Mouse (Mus musculus) CD4-positive helper T cell, adult 2 months (primary cell): ENCODE measurements around the gene Lpcat3.
A peak's percentile ranks its signal among the peaks of the same experiment; 100 is the strongest.

ENCODE experiments used
- DNase-seq: peaks from one replicate; pipeline ENCODE4 v3.0.0-alpha.2; 2012; ENCODE audit warnings: low read depth, missing footprints, low spot score

Gene Lpcat3

GRCm38 (mm10) chr6:124737040-124737439, 74.2 kb downstream of the Lpcat3 start:
- no peak for DNase-seq

DNA sequence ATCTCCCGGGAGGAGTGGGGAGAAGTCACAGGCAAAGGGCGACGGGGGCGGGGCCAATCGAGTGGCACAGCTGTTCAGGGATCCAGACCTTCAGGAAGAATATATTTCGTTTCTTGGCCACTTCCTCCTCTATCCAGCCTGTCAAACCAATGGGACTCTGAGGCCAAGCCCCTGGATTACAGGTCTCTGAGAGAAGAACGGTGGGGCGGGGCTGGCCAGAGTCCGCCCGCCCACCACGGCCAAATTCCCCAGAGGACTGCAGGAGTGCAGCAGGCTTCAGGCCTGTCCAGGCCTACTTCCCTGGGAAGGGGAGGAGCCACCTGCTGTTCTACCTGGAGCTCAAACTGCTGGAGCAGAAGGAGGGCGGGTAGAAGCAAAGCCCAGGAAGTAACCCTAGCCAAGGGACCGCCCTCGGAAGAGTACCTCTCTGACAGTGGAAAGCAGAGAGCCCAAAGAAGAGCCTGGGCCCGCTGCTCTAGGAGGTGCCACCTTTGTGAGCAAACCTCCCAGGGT, 75.7 kb downstream of the Lpcat3 start, which contains the start of gene Ptpn6:
Gene Ptpn6 (minus strand): TSS at position 204 of the 513 bp plus-strand sequence.
- peak; percentile 69 for DNase-seq

DNA sequence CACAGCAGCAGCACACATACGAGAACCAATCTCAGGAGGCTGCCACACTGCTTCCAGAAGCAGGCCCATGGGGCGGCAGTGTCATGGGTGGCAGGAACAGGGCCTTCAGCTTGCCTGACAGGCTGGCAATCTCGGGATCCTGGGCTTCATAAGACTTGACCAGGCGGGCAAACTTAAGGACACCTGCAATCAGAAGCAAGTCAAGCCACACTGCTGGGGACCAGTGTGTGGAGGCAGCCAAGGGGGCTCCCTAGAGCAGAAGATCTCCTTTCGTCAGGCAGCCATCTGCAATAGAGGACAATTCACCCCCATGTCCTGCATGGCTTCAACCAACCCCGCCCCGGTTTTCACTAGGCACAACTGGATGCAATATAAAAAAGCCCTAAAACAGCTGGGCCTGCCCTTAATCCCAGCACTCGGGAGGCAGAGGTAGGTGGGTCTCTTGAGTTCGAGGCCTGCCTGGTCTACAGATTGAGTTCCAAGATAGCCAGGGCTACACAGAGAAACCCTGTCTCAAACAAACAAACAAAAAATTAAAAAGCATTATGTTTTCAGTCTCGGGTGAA, 76.5 kb downstream of the Lpcat3 start:
- DNase-seq, result no peak

DNA sequence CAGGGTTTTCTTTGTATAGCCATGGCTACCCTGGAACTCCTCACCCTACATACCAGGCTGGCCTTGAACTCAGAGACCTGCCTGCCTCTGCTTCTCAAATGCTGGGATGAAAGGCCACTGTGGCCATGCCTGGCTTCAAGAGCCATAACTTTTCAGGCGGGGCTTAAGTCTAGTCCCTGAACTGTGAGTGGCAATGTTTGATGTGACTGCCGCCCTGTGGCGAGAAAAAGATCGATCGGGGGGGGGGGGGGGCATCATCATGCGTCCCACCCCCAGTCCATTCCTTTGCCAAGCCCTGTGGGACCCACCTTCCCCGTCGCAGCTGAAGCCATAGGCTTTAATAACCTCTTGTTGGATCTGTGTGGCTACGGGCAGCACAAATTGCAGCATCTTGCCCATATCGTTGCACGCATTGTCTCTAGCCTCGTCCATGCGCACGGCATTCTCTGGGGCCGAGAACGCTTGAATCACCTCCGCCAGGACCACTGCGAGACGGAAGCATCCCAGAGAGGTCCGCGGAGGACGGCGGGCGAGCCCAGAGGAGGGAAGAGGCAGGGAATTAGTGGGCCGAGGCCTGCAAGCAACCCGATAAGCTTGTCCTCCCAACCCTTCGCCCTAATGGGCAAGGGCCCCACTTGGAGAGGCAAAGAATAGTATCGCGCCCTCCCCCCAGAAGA, 77.5 kb downstream of the Lpcat3 start:
- DNase-seq, result peak; percentile 90

DNA sequence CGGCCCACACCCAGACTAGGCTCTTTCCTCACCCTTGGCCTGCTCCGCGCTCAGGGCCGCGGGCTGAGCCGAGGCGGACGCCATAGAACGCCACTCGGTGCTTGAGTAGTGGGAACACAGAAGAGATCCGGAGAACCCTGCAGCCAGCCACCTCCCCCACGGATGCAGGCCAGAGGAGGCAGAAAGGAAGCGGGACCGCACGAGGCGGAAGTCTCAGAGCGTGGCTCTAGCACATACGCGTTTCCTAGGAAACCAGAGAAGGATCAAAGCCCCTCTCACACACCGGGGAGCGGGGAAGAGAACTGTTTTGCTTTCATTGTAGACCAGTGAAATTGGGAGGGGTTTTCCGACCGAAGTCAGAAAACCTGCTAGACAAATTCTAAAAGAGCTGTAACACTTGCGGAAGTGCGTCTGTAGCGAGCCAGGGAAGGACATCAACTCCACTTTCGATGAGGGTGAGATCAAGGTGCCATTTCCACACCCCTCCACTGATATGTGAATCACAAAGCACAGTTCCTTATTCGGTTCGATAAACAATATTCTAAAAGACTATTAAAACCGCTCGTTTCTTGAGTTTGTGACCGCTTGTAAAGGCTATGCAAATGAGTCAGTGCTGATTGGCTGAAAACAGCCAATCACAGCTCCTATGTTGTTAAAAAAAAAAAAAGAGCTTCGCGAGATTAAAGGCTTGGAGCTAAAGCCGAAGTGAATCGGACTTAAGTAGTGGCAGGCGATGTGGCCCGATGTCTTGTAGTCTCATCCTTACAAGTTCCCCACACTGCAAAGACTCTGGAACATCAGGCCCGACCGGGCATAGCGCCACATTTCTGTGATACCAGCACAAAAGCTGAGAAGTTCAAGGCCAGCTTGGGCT, 78.3 kb downstream of the Lpcat3 start, which contains the start of gene Grcc10:
Gene Grcc10 (minus strand): TSS at position 487 of the 874 bp plus-strand sequence.
- peak; percentile 98 for DNase-seq

GRCm38 (mm10) chr6:124741842-124742241, 79.0 kb downstream of the Lpcat3 start:
- no peak for DNase-seq

GRCm38 (mm10) chr6:124742839-124743514, 80.2 kb downstream of the Lpcat3 start:
- DNase-seq, result no peak

DNA sequence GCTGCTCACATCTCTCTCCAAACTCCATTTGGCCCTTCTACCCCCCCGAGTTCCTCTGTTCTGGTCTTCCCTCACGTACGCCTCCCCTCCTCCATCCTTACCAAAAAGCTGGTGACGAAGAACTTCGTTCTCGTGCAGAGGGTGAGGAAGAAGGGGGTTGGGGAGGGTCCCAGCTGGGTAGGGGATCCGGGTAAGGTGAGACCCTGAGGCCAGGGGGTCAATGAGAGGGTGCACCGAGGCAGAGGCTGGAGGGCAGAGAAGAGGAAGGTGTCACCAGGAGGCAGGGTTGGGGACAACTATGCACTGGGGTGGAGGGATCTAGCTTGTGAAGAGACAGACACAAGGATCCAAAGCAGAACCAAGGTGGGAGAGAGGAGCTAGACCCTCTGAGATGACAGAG, 80.8 kb downstream of the Lpcat3 start:
- no peak for DNase-seq

DNA sequence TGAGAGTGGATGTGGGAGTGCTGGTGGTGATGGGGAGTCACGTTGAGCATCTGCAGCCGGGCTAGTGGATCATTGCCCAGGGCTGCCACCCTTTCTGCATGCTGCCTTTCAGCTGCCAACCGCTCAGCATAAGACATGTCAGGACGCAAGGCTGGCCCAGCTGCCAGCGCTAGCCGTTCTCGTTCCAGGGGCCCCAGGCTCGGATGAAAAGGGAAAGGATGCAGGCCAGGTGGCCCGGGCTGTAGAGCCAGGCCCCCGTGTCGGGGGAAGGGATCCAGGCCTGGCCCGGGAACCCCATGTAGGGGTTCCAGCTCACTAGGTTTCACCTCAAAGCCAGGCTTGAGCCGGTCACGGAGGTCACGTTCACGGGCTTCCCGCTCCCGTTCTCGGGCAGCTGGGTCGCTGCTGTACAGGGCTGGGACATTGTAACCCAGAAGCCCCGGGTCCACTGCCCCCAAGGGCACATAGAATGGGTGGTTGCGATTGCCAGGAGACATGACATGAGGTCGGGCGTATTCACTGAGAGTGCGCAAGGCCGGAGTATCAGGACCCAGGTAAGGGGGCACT, 82.0 kb downstream of the Lpcat3 start:
- no peak for DNase-seq

DNA sequence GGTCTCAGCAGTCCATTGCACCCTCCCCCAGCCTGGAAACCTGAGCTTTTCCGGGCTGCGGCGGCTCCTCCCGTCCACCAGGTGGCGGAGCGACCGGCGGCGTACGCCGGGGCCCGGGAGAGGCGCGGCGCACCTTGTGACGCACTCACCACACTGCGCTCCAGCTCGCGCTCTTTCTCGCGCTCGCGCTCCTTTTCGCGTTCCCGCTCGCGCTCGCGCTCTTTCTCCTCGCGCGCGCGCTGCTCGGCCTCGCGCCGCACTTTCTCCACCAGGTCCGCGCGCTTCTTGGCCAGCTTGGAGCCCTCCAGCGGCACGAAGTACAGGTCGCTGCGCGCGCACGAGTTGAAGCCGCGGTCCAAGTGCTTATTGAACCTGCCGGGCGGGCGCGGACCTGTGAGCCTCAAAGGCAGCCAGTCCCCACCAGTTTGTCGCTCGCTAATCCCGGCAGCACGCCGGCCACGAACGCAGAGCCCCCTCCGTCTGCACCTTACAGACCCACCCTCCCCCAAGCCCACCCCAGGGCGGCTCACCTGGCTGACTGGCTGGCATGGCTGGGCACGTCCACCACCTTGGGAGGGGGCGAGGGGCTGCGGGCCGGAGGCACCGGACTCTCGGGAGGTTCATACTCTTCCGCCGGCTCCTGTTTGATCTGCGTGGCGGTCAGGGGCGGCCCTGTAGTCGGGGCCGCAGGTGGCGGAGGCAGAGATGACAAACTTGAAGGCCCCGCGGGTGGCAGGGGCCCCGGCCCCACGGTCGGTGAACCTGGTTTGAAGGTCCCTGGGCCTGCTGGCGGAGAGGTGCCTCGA, 82.9 kb downstream of the Lpcat3 start:
- DNase-seq, result peak; percentile 96

DNA sequence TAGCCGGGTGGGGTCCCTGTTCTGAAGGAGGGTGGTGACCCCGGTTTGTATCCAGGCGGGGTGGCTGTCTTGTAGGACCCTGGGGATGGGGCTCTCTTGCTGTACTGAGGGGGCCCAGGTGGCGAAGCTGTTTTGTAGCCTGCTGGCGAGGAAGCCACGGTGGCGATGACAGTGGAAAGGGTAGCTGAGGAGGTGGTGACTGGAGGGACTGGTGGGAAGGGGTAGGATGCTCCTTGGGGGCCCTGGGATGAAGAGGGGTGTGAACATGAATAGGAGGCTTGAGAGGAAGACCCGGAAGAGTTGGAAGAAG, 83.4 kb downstream of the Lpcat3 start:
- no peak for DNase-seq

DNA sequence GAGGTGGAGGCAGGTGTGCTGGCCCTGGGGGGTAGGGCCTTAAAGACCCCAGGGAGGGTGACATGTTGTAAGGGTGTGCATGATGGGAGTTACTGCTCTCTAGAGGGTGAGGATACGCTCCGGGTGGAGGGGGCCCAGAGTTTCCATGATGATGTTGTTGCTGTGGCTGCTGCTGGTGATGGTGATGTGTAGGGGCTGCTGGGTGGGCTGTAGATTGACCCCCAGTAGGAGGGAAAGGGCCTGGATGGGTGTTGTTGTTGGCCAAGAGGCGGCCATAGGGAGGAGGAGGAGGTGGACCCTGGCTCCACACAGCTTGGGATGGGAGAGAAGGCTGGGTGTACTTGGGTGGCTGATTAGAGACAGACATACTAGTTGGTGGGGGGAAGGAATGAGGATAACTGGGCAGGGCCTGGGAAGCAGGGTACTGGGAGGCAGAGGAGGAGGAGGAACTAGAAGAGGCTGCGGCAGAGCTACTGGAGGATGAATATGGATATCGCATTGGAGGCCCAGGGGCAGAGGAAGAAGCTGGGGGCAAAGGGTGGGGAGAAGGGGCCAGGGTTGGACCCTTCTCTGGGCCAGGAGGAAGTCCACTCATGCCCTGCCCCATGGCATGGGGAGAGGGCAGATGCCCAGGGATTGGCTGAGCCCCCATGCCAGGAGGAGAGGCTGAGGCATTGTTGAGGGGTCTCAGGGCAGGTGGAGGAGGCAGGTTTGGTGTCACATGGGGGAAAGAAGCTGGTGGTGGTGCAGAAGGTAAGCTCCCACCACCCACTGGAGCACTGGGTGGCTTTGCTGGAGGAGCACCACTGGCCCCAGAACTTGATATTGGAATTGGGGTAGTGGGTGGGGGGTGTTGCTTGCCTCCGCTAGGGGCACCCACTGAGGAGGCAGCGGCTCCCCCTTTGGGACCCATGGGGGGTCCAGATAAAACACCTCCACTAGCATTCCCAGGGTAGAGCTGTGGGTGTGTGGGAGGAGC, 84.1 kb downstream of the Lpcat3 start:
- DNase-seq, result no peak

DNA sequence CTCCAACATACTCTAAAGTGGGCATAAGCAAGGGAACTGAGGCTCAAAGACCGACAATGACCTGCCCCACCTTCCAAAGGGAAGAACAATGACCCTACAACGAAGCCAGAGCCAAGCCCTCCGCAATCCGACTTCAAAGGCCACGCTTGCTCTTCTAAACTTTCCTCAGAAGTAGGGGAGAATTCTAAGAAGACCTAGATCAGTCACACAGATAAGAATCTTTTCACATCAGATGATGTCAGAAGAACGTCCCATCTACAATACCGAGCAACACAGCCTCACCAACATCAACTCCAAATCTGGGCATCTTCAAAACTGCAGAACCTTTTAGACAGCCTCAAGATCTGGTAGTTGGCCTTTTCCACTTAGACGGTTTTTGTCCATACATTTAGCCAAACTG, 87.6 kb downstream of the Lpcat3 start:
- DNase-seq, result peak; percentile 81

DNA sequence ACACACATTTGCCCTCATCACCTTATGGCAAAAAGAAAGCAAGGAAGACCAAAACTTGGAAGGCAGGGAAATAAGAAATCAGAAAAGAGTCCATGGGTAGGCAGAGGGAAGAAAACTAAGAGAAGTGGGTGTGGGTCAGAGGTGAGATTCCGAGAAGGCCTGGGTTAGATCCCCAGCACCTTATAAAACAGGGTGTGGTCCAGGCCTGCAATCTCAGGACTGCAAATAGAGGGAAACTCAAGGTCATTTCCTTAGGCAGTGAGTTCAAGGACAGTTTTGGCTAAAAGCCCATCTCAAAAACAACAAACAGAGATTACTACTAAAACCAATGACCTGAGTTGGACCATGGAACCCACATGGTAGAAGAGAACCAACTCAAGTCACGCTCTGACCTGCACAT, 91.0 kb downstream of the Lpcat3 start:
- no peak for DNase-seq
